Mouse (Mus musculus) monocyte, adult 59 days (primary cell): ENCODE results near the gene Mtch2. TPM values are rescaled to one million over a fixed set of nuclear protein-coding genes. Genes with fewer than 3 reads are reported as not detected.

ENCODE experiments used
- total RNA-seq, 2 experiments: library from RNA; stranded (reverse); gene quantifications; one replicate each; pipeline ENCODE4 v1.2.4; 2023

Gene Mtch2
- 10 to 100 TPM; 80.9 to 86.8 TPM for total RNA-seq

DNA sequence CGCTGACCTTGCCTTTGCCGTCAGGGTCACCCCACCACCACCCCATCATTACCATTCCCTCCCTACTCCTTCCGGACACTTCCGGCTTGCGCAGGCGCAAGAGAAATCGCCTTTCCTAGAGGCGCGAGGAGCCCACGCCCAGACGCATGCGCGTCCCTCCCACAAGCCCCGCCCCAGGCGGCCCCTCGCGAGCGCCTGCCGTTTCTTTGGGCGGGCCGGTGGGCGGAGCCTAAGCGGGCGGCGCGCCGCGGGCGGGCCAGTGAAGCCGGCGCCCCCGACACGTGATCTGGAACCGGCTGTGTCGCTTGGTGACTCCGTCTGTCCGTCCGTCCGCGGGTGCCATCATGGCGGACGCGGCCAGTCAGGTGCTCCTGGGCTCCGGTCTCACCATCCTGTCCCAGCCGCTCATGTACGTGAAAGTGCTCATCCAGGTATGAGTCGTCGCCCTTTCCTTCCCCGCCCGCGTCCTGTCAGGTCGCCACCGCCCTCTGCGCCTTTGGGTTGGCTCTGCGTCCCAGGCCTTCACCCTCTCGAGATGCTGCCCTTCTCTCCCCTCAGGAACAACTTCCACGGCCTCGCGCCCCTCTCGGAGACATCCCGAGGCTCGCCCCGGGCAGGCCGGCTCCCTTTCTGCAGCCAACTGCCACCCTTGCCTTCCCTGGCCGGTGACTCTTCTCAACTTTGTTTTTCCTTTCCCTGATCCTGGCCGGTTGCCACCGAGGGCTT lies at the start of gene Mtch2:
Mtch2 (plus strand) TSS at position 201 of the 726 bp plus-strand sequence.

DNA sequence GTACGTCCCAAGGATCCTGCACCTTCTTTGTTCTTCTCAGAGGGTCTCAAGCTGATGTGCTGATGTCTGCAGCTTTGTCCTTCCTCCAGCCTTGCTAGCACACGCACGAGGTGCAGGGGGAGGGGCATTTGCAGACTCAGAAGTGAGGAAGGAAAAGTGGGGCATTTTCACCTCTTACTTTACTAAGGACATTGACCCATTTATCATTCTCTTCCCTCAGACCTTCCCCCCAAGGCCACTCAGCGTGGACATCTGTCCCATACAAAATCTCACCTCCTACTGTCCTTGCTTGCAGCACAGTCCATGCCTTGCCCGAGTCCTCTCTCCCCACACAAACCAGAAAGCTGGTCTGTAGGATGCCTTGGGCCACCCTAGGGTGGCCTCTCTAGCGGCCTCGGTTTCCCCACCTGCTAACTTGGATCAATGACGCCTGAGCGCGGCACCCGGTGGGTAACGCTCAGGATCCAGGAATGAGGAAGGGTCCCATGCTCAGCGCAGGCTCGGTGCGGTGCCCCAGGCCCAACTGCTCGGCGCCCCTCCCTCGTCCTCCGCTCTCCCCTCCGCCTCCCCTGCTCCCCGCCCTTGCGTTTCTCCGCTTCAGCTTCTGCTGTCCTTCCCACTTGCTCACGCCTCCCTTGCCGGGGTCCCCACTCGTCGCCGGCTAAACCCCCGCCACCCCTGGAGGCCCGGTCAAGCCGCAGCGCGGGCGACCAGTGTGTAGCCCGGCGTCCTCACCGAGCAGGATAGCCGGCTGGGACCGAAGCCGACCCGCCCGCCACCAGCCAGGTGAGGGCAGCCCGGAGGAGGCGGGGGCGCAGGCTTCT lies 38.5 kb downstream of the Mtch2 start, which contains the start of gene C1qtnf4:
C1qtnf4 (plus strand) TSS at position 643 of the 824 bp plus-strand sequence.

DNA sequence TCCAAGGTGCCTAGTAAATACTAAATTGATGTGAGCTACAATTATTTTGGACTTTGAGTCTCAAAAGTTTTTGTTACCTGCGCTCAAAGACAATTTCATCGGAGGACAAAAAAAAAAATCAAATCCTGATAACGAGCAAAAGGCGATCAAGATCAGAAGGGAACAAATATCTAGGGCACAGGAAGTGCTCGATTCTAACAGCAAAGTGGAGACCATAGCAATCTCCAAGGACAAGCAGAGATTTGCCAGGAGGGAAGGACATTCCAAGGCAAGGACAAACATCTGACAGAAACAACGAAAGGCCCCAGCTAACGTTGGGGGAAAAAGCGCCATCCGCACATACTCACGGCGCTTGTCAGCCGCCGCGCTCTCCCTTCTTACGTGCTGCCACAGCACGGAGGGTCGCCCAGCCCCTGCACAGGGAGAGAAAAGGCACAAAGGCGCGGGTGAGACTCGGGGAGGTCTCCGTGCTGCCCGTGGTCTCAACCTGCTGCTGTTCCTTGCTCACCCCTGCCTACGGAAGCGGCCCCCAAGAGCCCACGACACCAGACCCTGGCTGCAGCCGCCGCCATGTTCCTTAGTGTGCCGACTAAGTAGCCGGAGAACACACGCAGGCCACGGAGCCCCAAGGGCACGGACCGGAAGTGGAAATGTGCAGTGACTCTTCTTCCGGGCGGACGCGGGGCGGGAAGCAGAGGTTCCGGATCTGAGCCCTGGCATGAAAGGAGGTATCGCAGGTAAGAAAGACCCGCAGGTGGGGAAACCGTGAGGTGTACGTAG lies 57.3 kb downstream of the Mtch2 start, which contains the start of the genes Kbtbd4 and Ndufs3:
Kbtbd4 (plus strand) TSS at position 665 of the 780 bp plus-strand sequence.
Ndufs3 (minus strand) TSS at position 752 of the 780 bp plus-strand sequence.

Other genes starting within 250 kb of the Mtch2 start
- 10 to 100 TPM; 22.5 to 32.6 TPM for gene Nup160, start 169.9 kb upstream of the Mtch2 start, total RNA-seq
- 100 to 1,000 TPM; 175 TPM for gene Fnbp4, start 101.8 kb upstream of the Mtch2 start, total RNA-seq
- gene Agbl2, start 64.4 kb upstream of the Mtch2 start, total RNA-seq, result not detected
- not detected for gene C1qtnf4, start 38.7 kb downstream of the Mtch2 start, total RNA-seq
- 10 to 100 TPM; 10.3 to 12.7 TPM for gene Kbtbd4, start 57.6 kb downstream of the Mtch2 start, total RNA-seq
- 10 to 100 TPM; 62.6 to 72.9 TPM for gene Ndufs3, start 57.7 kb downstream of the Mtch2 start, total RNA-seq
- gene Celf1, start 93.2 kb downstream of the Mtch2 start, total RNA-seq, result 10 to 100 TPM; 64.3 to 71.6 TPM
- not detected for gene Rapsn, start 188.5 kb downstream of the Mtch2 start, total RNA-seq
- 100 to 1,000 TPM; 107 to 121 TPM for gene Psmc3, start 206.9 kb downstream of the Mtch2 start, total RNA-seq
- gene Slc39a13, start 223.3 kb downstream of the Mtch2 start, total RNA-seq, result 10 to 100 TPM; 43.0 to 46.0 TPM
- gene Spi1, start 235.2 kb downstream of the Mtch2 start, total RNA-seq, result 100 to 1,000 TPM; 657 to 683 TPM